Mouse (Mus musculus) lung, postnatal 4 days (tissue): ENCODE results near the gene Onecut1.

Experiments
- DNase-seq, 2 experiments: peaks; one replicate each; pipeline ENCODE4 v3.0.0; 2021

Gene Onecut1

GRCm38 (mm10) chr9:74912619-74913376 lies 51.1 kb downstream of the Onecut1 start:
- DNase-seq: no peak

DNA sequence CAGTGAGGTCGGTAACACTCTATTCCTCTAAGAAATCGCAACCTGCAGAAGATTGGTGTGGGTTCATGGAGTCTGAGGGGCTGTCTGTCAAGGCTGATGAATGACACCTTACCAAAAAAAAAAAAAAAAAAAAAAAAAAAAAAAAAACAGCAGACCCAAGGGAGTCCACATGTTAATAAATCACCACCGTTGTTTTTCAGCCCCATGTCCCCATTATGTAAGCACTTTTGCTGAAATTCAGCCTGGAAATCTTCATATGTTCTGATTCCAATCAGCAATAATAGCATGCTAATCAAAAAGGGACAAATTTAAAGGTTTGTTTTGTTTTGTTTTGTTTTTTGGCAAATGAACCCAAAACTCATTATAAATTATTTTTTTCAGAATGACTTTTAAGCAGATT lies 53.9 kb downstream of the Onecut1 start:
- DNase-seq: no peak

DNA sequence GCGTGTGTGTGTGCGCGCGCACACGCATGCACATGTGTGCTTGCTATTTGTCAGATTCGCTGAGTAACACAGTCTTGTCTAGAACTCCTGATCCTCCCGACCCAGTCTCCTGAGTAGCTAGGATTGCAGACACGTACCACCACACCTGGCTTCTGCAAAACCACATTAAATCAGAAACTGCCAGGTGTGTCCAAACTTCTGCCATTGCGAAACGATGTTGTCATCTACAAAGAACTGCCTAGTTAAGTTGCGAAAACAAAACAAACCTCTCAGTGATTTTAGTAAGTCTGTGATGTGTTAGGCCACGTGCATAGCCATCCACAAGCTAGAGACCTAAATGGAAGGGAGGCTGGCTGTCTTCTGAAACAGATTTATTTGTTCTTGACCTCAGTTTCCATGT lies 58.7 kb downstream of the Onecut1 start:
- DNase-seq: no peak

DNA sequence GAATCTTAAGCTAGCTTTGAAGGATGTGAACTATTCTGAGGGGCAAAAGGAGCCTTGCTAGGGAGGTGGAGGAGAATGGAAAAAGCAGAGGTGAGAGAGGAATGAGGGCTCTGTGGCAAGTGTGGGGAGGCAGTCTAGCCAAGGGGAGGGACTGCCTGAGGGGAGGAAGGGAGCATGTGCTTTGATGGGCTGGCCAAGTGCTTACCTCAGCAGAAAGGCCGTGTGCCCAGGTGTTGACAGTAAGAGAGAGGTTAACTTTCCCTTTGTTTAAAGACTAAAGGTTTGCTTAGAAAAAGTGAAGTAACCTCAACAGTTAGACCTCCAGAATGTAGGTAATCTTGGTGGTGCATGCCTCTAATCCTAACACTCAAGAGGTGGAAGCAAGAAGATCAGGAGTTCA lies 59.7 kb downstream of the Onecut1 start:
- no peak for DNase-seq

DNA sequence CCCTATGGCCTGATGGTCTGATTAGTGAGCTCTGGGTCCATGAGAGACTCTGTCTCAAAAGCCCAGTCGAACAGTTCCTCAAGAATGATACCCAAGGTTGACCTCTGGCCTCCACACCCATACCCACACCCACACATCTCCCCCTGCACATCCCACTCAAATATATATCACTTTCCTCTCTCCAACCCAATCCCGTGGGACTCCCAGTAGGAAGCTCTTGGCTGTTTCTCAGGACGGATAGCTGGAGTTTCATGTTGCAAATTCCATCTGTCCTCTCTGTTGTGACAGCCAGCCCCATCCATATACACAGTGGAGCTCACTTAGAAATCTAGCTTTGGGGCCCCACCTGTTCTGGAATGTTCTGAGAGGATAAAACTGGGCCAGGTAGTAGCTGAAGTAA lies 61.2 kb downstream of the Onecut1 start:
- DNase-seq: no peak

DNA sequence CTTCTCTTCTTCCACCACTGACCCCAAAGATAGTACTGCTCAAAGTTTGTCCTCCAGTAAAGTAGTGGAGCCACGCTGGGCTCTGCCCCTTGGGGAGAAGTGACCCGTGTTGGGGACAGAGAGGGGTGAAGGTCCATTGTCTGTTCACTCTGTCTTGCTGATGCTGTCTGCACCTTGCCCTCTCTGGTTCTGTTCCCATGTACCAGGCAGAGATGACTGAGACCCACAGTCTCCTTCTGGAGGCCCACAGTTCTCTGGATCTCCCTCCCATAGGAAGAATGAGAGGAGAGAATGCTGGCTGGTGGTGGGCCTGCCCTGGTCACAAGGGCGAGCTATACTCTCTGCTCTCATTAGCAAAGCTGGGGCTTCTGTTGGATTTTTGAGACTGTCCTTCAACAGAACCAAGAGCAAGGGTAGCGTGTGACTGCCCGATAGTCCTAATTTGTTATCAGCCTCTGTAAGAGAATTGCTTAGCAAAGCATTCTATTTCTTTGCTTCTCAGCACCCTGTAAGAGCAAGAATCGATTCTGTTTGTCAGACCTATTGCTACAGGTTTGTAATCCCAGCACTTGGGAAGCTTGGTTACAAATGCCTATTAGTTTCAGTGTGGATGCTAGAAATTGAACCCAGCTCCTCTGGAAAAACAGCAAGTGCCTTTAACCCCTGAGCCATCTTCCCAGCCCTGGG lies 61.7 kb downstream of the Onecut1 start:
- no peak for DNase-seq

DNA sequence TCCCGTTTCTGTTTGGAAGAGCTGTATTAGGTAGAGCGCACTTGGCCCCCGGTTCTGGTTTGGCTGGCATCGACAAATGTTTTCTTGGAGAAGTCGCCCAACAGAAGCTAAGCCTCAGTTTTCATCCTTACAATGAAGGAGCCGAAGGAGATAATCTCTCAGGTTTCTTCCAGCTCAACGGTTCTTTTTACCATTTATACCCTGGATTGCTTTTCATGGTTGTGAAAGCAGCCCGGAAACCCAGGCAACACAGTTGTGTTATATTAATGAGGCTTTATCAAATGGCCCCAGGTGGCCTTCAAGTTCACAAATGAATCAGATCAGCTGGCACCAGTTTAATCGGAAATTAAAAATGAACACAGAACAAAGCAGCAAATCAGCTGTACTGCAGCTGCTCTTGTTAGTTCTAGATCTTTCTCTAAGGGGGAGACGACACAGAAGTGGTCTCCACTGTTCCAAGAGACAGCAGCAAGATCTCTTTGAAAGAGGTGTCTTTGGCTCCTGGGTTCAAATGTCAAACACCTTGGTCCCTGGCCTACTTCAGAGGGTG lies 63.6 kb downstream of the Onecut1 start:
- no peak for DNase-seq

DNA sequence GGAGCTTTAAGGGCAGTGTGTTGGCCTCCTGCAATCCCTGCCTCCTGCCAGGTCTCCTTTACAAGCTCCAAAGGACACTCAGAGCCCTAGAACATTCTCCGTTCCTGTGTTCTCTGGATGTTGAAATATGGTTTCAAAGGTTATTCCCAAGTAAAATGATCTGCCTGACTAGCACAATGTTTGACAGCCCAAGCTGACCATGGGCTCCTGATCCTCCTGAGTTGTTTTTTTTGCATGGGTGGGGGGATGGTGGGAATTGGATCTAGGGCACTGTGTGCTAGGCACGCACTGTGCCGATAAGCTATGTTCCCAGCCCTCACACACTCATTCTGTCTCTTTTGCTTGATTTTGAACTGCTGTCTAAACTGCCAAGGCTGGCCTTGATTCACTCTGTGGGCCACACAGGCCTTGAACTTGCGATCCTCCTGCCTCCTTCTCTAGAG lies 68.3 kb downstream of the Onecut1 start:
- DNase-seq: no peak

DNA sequence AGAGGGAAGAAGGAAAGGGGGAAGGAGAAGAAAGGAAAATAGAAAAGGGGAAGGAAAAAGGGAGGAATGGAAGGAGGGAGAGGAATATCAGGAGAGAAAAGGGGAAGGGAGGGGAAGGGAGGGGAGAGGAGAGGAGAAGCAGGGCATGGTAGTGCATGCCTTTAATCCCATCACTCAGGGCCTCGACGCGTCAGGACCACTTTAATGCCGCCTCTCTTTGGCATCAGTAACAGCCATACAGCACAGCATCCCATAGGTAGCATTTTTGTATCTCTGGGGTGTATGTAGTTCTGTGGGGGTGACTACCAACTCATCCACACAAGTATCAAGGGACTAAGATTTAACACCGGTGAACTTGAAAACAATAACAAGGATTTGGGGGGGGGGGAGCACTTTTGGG lies 68.9 kb downstream of the Onecut1 start:
- no peak for DNase-seq

DNA sequence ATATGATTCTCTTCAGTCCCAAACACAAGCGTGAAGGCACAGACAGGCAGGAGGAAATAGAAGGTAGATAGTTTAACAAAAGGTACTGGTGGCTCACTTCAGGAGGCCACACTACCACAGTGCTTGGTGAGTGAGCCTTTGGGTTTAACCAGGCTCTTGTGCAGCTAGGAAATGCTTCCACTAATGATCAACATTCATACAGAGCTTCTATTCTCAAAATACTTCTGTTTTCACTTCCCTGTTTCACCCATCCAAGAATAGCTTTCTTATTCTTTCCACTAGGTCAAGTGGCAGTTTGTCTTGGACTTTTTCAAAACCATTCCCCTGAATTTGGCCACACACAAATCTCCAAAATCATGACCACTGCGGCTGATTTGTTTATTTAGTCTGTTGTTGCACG lies 73.6 kb downstream of the Onecut1 start:
- no peak for DNase-seq

- DNase-seq: no peak
Measured at GRCm38 (mm10) chr9:74937761-74938160, 76.0 kb downstream of the Onecut1 start.

GRCm38 (mm10) chr9:74938670-74939534 lies 77.2 kb downstream of the Onecut1 start:
- peak; percentile 26 to 33 for DNase-seq
